Mouse (Mus musculus) stomach, postnatal 0 days (tissue): ENCODE data around the gene Eif6.

Experiments
- CTCF ChIP-seq: IDR thresholded peaks from 2 replicates; pipeline ENCODE4 v1.5.1; 2016; ENCODE audit warnings: antibody characterized with exemption, low read depth, mild to moderate bottlenecking, moderate library complexity
- EP300 ChIP-seq: optimal IDR thresholded peaks from 2 replicates; pipeline ENCODE3; 2016; ENCODE audit warnings: antibody characterized with exemption

- no peak for TF ChIP-seq CTCF
- no peak for TF ChIP-seq EP300
Observed at GRCm38 (mm10) chr2:155820779-155821178, 5.9 kb downstream of the Eif6 start.
